Mouse (Mus musculus) forebrain, postnatal 0 days (tissue): ENCODE measurements around the gene St3gal6. TPM values are rescaled to one million over a fixed set of nuclear protein-coding genes. Genes with fewer than 3 reads are reported as not detected.

Experiments
- ATAC-seq: fragments of 200-750 bp; cut with Nextera tagmentation; 2 replicates; pipeline ENCODE4 v1.8.0; 2017; ENCODE audit warnings: mild to moderate bottlenecking, moderate library complexity
- DNase-seq: peaks from one replicate; pipeline ENCODE4 v3.0.0-alpha.2; 2015
- H3K27ac ChIP-seq: fragments of 300-500 bp; sonication (generic); 2 replicates; pipeline ENCODE4 v1.5.1; 2014; ENCODE audit warnings: low read depth, mild to moderate bottlenecking, antibody characterized with exemption, low read length, moderate library complexity, mixed read lengths
- H3K27me3 ChIP-seq: fragments of 300-500 bp; sonication (generic); 2 replicates; pipeline ENCODE4 v1.6.1; 2014; ENCODE audit warnings: mild to moderate bottlenecking, low read length, mixed read lengths; ENCODE audit not compliant: insufficient read depth
- H3K36me3 ChIP-seq: fragments of 300-500 bp; sonication (generic); 2 replicates; pipeline ENCODE4 v1.6.1; 2014; ENCODE audit warnings: mild to moderate bottlenecking, moderate library complexity; ENCODE audit not compliant: insufficient read depth
- H3K4me1 ChIP-seq: fragments of 300-500 bp; sonication (generic); 2 replicates; pipeline ENCODE4 v1.6.1; 2014; ENCODE audit warnings: antibody characterized with exemption; ENCODE audit not compliant: insufficient read depth
- H3K4me2 ChIP-seq: fragments of 300-500 bp; sonication (generic); 2 replicates; pipeline ENCODE4 v1.6.1; 2014; ENCODE audit warnings: low read depth, mild to moderate bottlenecking, moderate library complexity
- H3K4me3 ChIP-seq: fragments of 300-500 bp; sonication (generic); 2 replicates; pipeline ENCODE4 v1.5.1; 2014; ENCODE audit warnings: low read depth, low read length, mixed read lengths
- H3K9ac ChIP-seq: fragments of 300-500 bp; sonication (generic); 2 replicates; pipeline ENCODE4 v1.6.1; 2014; ENCODE audit warnings: mild to moderate bottlenecking
- H3K9me3 ChIP-seq: fragments of 300-500 bp; sonication (generic); 2 replicates; pipeline ENCODE4 v1.6.1; 2016; ENCODE audit warnings: low read length
- CTCF ChIP-seq: sonication (generic); IDR thresholded peaks from 2 replicates; pipeline ENCODE4 v1.5.1; 2016; ENCODE audit warnings: antibody characterized with exemption, control low read depth, low read depth
- WGBS: fragments of 180-500 bp; shearing (Covaris S2); extraction: QIAGEN DNeasy Blood & Tissue Kit; methylation state at CpG from one replicate; pipeline ENCODE4 v1.1.7; 2014; 5-methylcytosine and 5-hydroxymethylcytosine counted together
- polyA plus RNA-seq: library from polyadenylated mRNA; unstranded; fragments of >200 nt; fragmentation: Nextera tagmentation; extraction: Ambion mirVana; gene quantifications from 2 replicates; pipeline ENCODE4 v1.2.1, GENCODE M21; 2015
- total RNA-seq: library from RNA; depleted of rRNA; stranded (reverse); fragments of >200 nt; gene quantifications from 2 replicates; pipeline ENCODE4 v1.2.3, GENCODE M21; 2014

The St3gal6 gene
- total and polyA plus RNA-seq, 2 experiments from 2014 or later = 12.6 to 14.9 TPM

- H3K36me3 ChIP-seq = no peaks in the 10 kb centered on the region
- TF ChIP-seq CTCF = no peak
- no peak overlapping the region for H3K4me3 ChIP-seq
- no peaks in the 10 kb centered on the region for H3K9me3 ChIP-seq
- H3K9ac ChIP-seq = no peak overlapping the region
- H3K27me3 ChIP-seq = no peaks in the 10 kb centered on the region
- no peak overlapping the region for H3K4me2 ChIP-seq
- 57% methylated on average over 6 of the region's 6 CpGs for WGBS
- no peak overlapping the region for H3K27ac ChIP-seq
- DNase-seq (no peak), ATAC-seq (no peak)
- H3K4me1 ChIP-seq = no peaks in the 10 kb centered on the region
Observed at GRCm38 (mm10) chr16:58513755-58514154, 10.3 kb downstream of the St3gal6 start.

- no peaks in the 10 kb centered on the region for H3K4me1 ChIP-seq
- no peak for TF ChIP-seq CTCF
- no peaks in the 10 kb centered on the region for H3K27me3 ChIP-seq
- no peaks in the 10 kb centered on the region for H3K36me3 ChIP-seq
- H3K27ac ChIP-seq = no peak overlapping the region
- peak; percentile 61 for ATAC-seq
- H3K4me2 ChIP-seq = no peak overlapping the region
- peak; percentile 16 for DNase-seq
- no peak overlapping the region for H3K4me3 ChIP-seq
- H3K9ac ChIP-seq = no peak overlapping the region
- H3K9me3 ChIP-seq = no peaks in the 10 kb centered on the region
- 21% methylated on average over 3 of the region's 3 CpGs for WGBS
Observed at GRCm38 (mm10) chr16:58512887-58513286, 11.2 kb downstream of the St3gal6 start.

DNA sequence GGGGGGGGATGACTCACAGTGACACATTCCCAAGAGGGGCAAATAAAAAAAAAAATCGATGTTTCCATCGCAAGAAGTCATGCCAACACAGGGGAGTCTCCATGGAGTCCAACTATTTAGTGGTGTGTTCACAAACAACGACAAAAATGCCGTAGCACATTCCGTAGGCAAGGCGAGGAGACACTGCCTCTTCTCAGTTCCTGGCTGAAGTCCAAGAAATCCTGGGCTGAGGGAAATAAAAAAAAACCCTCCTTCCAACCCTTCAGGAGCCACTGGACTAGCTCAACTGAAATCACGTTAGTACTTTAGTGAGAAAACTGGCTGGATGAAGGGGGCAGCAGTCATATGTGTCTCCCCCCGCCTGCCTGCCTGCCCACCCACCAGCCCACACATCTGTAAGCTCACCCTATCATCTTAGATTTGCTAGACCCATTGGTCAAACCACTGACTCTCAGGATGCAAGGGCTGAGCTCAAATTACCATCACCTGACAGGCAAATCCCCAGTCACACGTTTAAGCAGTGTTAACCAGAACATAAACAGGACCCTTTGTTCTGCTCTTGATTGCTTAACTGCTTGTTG is 11.8 kb downstream of the St3gal6 start:
- 0 out of 2 replicates have a peak, but pooled peaks have one; percentile 23 for ATAC-seq
- 26% methylated on average over 9 of the region's 9 CpGs for WGBS
- H3K9ac ChIP-seq = no peak overlapping the region
- no peaks in the 10 kb centered on the region for H3K36me3 ChIP-seq
- H3K9me3 ChIP-seq = no peaks in the 10 kb centered on the region
- DNase-seq = peak; percentile 11
- no peaks in the 10 kb centered on the region for H3K4me1 ChIP-seq
- H3K4me3 ChIP-seq = no peak overlapping the region
- no peak overlapping the region for H3K27ac ChIP-seq
- TF ChIP-seq CTCF = no peak
- no peak overlapping the region for H3K4me2 ChIP-seq
- H3K27me3 ChIP-seq = no peaks in the 10 kb centered on the region

DNA sequence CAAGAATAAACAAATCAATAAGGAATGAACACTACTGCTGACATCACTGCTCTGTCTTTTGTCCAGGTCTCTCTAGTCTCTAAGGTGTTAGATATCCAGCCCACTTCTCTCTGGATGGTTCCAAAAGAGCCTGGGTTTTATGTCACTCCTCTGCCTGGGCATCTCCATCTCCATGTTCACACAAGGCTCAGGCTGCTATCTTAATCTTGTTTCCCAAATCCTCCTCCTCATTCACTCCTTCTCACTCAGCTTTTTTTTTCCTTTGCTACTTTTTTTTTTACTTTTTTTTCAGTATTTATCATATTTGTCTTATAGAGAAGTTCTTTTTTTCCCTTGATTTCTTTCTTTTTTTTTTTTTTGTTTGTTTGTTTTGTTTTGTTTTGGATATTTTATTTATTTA is 19.1 kb downstream of the St3gal6 start:
- no peaks in the 10 kb centered on the region for H3K9me3 ChIP-seq
- TF ChIP-seq CTCF = no peak
- H3K4me1 ChIP-seq = no peaks in the 10 kb centered on the region
- no peaks in the 10 kb centered on the region for H3K27me3 ChIP-seq
- H3K27ac ChIP-seq = no peak overlapping the region
- H3K4me3 ChIP-seq = no peak overlapping the region
- ATAC-seq (no peak), DNase-seq (no peak)
- no peak overlapping the region for H3K4me2 ChIP-seq
- H3K9ac ChIP-seq = no peak overlapping the region
- no peaks in the 10 kb centered on the region for H3K36me3 ChIP-seq

GRCm38 (mm10) chr16:58502566-58502965 is 21.5 kb downstream of the St3gal6 start:
- Histone ChIP-seq H3K27me3 (no peaks in the 10 kb centered on the region), H3K4me3 (no peak overlapping the region), H3K9me3 (no peaks in the 10 kb centered on the region), H3K36me3 (no peaks in the 10 kb centered on the region), H3K4me2 (no peak overlapping the region), H3K27ac (no peak overlapping the region), H3K9ac (no peak overlapping the region), H3K4me1 (no peaks in the 10 kb centered on the region)
- ATAC-seq (no peak), DNase-seq (no peak)
- WGBS = 76% methylated on average over 6 of the region's 6 CpGs
- no peak for TF ChIP-seq CTCF

GRCm38 (mm10) chr16:58501760-58502301 is 22.2 kb downstream of the St3gal6 start:
- Histone ChIP-seq H3K4me2 (no peak overlapping the region), H3K4me3 (no peak overlapping the region), H3K36me3 (no peaks in the 10 kb centered on the region), H3K9ac (no peak overlapping the region), H3K4me1 (no peaks in the 10 kb centered on the region), H3K27ac (no peak overlapping the region), H3K9me3 (no peaks in the 10 kb centered on the region), H3K27me3 (no peaks in the 10 kb centered on the region)
- ATAC-seq (peak; percentile 14; the same call in 1 of the 2 replicates), DNase-seq (no peak)
- TF ChIP-seq CTCF = no peak
- 28% methylated on average over 6 of the region's 6 CpGs for WGBS

DNA sequence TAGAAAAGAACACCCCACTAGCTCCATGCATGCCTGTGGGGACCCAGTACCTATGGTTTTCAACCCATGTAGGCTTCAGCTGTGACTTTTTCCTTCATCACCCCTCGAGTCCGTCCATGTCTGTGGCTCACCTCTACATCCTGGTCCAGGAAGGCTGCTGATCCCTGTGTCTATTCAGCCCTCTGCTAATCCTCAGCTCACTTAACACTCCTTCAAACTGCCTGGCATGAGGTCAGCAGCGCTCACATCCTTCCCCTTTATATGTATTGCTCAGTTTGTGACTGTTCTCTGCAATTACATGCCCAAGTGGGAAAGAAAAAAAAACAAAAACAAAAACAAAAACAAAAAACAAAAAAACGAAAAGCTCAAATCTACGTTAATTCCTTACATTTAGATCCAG is 24.4 kb downstream of the St3gal6 start:
- ATAC-seq (no peak), DNase-seq (no peak)
- Histone ChIP-seq H3K4me2 (no peak overlapping the region), H3K27me3 (no peaks in the 10 kb centered on the region), H3K9me3 (no peaks in the 10 kb centered on the region), H3K4me1 (no peaks in the 10 kb centered on the region), H3K4me3 (no peak overlapping the region), H3K27ac (no peak overlapping the region), H3K36me3 (no peaks in the 10 kb centered on the region), H3K9ac (no peak overlapping the region)
- TF ChIP-seq CTCF = no peak
- WGBS = 38% methylated on average over 5 of the region's 5 CpGs
